ENCODE assay signal across 8 mouse cellular contexts in genomic region chr19:5963883-5964562, GRCm38 (mm10). TPM values are rescaled to one million over a fixed set of nuclear protein-coding genes. Genes with fewer than 3 reads are reported as not detected.
DNase-seq lines count a peak whose midpoint lies in the region; ATAC-seq and TF ChIP-seq lines count a peak whose summit lies in the region.

Gene Pola2 (minus strand): TSS chr19:5964202.

- no peak; the same call in 1 of the 2 replicates for TF ChIP-seq RAD21 in CH12.LX (IDR thresholded peaks at IDR 0.05; ENCODE audit: low read depth, low read length)

- H3K27ac ChIP-seq in CH12.LX (ENCODE audit: insufficient read depth, low read depth): peak within 1 kb of the TSS; percentile 74
- peak within 1 kb of the TSS; percentile 51; the same call in 1 of the 2 replicates for H3K27ac ChIP-seq in forebrain, embryonic 13.5 days
- peak within 1 kb of the TSS; percentile 75 for H3K27ac ChIP-seq in liver, postnatal 0 days (ENCODE audit: low read depth)
- peak within 1 kb of the TSS; percentile 69 for H3K27ac ChIP-seq in neural tube, embryonic 14.5 days (ENCODE audit: low read depth, low read length)

- intact Hi-C loops in heart, postnatal 10 days (cut with DNase I): loop anchor here (2.0 kb wide), 1 partner anchor 163 kb away; no protein-coding TSS in a partner anchor

- TF ChIP-seq CTCF in CH12.LX (conservative IDR thresholded peaks at IDR 0.05 in 1 of 2, IDR thresholded peaks at IDR 0.05 in 1 of 2; ENCODE audit: low read depth in 2 of 2, low read length in 2 of 2): peak in 1 of 2 experiments; percentile 43; a peak in 2 of 4 replicates
- TF ChIP-seq CTCF in liver, postnatal 0 days (IDR thresholded peaks at IDR 0.05; ENCODE audit: low read depth): peak; percentile 23; the same call in 1 of the 2 replicates

- peaks cover 3 to 36% of the 10 kb centered on the region in 2 experiments; a peak in 3 of 4 replicates for H3K4me1 ChIP-seq in CH12.LX (ENCODE audit: control insufficient read depth in 1 of 2, insufficient read depth in 2 of 2)
- peaks cover 31% of the 10 kb centered on the region for H3K4me1 ChIP-seq in forebrain, embryonic 13.5 days
- peaks cover 36% of the 10 kb centered on the region for H3K4me1 ChIP-seq in liver, postnatal 0 days (ENCODE audit: insufficient read depth)
- peaks cover 9% of the 10 kb centered on the region for H3K4me1 ChIP-seq in neural tube, embryonic 14.5 days (ENCODE audit: control insufficient read depth, insufficient read depth, low read length)

- peak within 1 kb of the TSS; percentile 93 for H3K4me2 ChIP-seq in CH12.LX (ENCODE audit: insufficient read depth, low read depth, poor library complexity, severe bottlenecking)
- H3K4me2 ChIP-seq in forebrain, embryonic 13.5 days: peak within 1 kb of the TSS; percentile 91
- H3K4me2 ChIP-seq in liver, postnatal 0 days (ENCODE audit: low read depth, low read length): peak within 1 kb of the TSS; percentile 89
- H3K4me2 ChIP-seq in neural tube, embryonic 14.5 days (ENCODE audit: low read depth, low read length): peak within 1 kb of the TSS; percentile 78

- peak; percentile 96 for TF ChIP-seq POLR2A in CH12.LX (IDR thresholded peaks at IDR 0.05; ENCODE audit: low read depth, low read length)

- under 1% methylated on average over 50 of the region's 50 CpGs for WGBS in forebrain, embryonic 13.5 days
- under 1% methylated on average over 50 of the region's 50 CpGs for WGBS in large intestine, adult 2 months
- WGBS in liver, postnatal 0 days (ENCODE audit: insufficient replicate concordance): under 1% methylated on average over 50 of the region's 50 CpGs
- WGBS in neural tube, embryonic 14.5 days: 0% methylated on average over 50 of the region's 50 CpGs

- H3K79me2 ChIP-seq in CH12.LX (replicated peaks; ENCODE audit: control insufficient read depth, extremely low read depth, insufficient read depth, poor library complexity, severe bottlenecking): peaks cover 35% of the 10 kb centered on the region

- H3K9me3 ChIP-seq in CH12.LX (replicated peaks; ENCODE audit: low read length): no peaks in the 10 kb centered on the region
- no peaks in the 10 kb centered on the region for H3K9me3 ChIP-seq in forebrain, embryonic 13.5 days (replicated peaks)
- H3K9me3 ChIP-seq in liver, postnatal 0 days (ENCODE audit: low read length): no peaks in the 10 kb centered on the region
- H3K9me3 ChIP-seq in neural tube, embryonic 14.5 days (ENCODE audit: control insufficient read depth, low read length): no peaks in the 10 kb centered on the region

- peak within 1 kb of the TSS; percentile 92 for H3K9ac ChIP-seq in CH12.LX (ENCODE audit: insufficient read depth, low read depth)
- H3K9ac ChIP-seq in forebrain, embryonic 13.5 days: peak within 1 kb of the TSS; percentile 82
- peak within 1 kb of the TSS; percentile 85 for H3K9ac ChIP-seq in liver, postnatal 0 days (replicated peaks)
- peak within 1 kb of the TSS; percentile 59 for H3K9ac ChIP-seq in neural tube, embryonic 14.5 days (replicated peaks; ENCODE audit: low read depth, low read length)

- peak; percentile 95 for ATAC-seq in forebrain, embryonic 13.5 days
- ATAC-seq in liver, postnatal 0 days: peak; percentile 81
- peak; percentile 91 for ATAC-seq in neural tube, embryonic 14.5 days (ENCODE audit: low read depth)

- DNase-seq in CH12.LX (ENCODE audit: extremely low read depth): peak; percentile 89
- DNase-seq in c-Kit-positive CD71-positive TER-119-negative erythroid progenitor cells, embryonic 14.5 days (ENCODE audit: low read depth): peak; percentile 83
- DNase-seq in heart, postnatal 10 days: peak; percentile 92
- DNase-seq in large intestine, adult 2 months (ENCODE audit: low read depth, low spot score): no peak
- DNase-seq in liver, postnatal 0 days: peak; percentile 91
- peak; percentile 94 for DNase-seq in testis, postnatal 10 days (ENCODE audit: low spot score)

- H3K4me3 ChIP-seq in CH12.LX (replicated peaks in 1 of 3; ENCODE audit: low read depth in 2 of 3, low read length in 2 of 3, poor library complexity in 1 of 3): peak within 1 kb of the TSS; percentile 67 to 79 (median 77)
- H3K4me3 ChIP-seq in forebrain, embryonic 13.5 days: peak within 1 kb of the TSS; percentile 72
- peak within 1 kb of the TSS; percentile 83 for H3K4me3 ChIP-seq in liver, postnatal 0 days (ENCODE audit: low read depth, low read length)
- peak within 1 kb of the TSS; percentile 58 for H3K4me3 ChIP-seq in neural tube, embryonic 14.5 days (ENCODE audit: low read depth, low read length)

- H3K27me3 ChIP-seq in CH12.LX (replicated peaks): no peaks in the 10 kb centered on the region
- H3K27me3 ChIP-seq in forebrain, embryonic 13.5 days: no peaks in the 10 kb centered on the region
- no peaks in the 10 kb centered on the region for H3K27me3 ChIP-seq in liver, postnatal 0 days (ENCODE audit: insufficient read depth, low read length)
- H3K27me3 ChIP-seq in neural tube, embryonic 14.5 days (ENCODE audit: control insufficient read depth, insufficient read depth, low read length): no peaks in the 10 kb centered on the region

- peaks cover 14 to 21% of the 10 kb centered on the region in 2 experiments for H3K36me3 ChIP-seq in CH12.LX (replicated peaks in 1 of 2; ENCODE audit: control insufficient read depth in 1 of 2, insufficient read depth in 1 of 2, low read length in 1 of 2)
- H3K36me3 ChIP-seq in forebrain, embryonic 13.5 days (ENCODE audit: poor library complexity, severe bottlenecking): peaks cover 15% of the 10 kb centered on the region
- peaks cover 12% of the 10 kb centered on the region for H3K36me3 ChIP-seq in liver, postnatal 0 days (replicated peaks; ENCODE audit: insufficient read depth, low read length)
- H3K36me3 ChIP-seq in neural tube, embryonic 14.5 days (ENCODE audit: control insufficient read depth, insufficient read depth, low read length): no peaks in the 10 kb centered on the region

- in situ Hi-C loops in CH12.LX (cut with MboI; ENCODE audit: low pct_ligation_motif_present, low pct_unique_long_range_greater_than_20kb, low sequenced_read_pairs): loop anchor here (5.0 to 10.0 kb wide), 4 partner anchors 42 to 161 kb away; partner anchors contain the start of genes Capn1, Cdc42ep2, Snx15 and Tm7sf2

- TF ChIP-seq EP300 in CH12.LX (IDR thresholded peaks at IDR 0.05; ENCODE audit: low read length): no peak
- TF ChIP-seq EP300 in liver, postnatal 0 days (IDR thresholded peaks at IDR 0.05; ENCODE audit: low read depth): no peak

- dilution Hi-C loops in CH12.LX (cut with MboI; ENCODE audit: extremely low pct_ligation_motif_present, extremely low pct_unique_long_range_greater_than_20kb, low sequenced_read_pairs): no loop called here

TF ChIP-seq in CH12.LX, 34 proteins besides CTCF, POLR2A, EP300 and RAD21 (continues in another document):
- TF ChIP-seq RCOR1 (conservative IDR thresholded peaks at IDR 0.05; ENCODE audit: low read depth, low read length): no peak
- peak; percentile 95 for TF ChIP-seq MXI1 (IDR thresholded peaks at IDR 0.05; ENCODE audit: low read depth, low read length)
- 0 out of 2 replicates have a peak, but pooled peaks have one; percentile 8 for TF ChIP-seq ETS1 (conservative IDR thresholded peaks at IDR 0.05; ENCODE audit: low read depth, low read length)
- TF ChIP-seq MYC (IDR thresholded peaks at IDR 0.05; ENCODE audit: low read depth, low read length): peak; percentile 92; the same call in 1 of the 2 replicates
- TF ChIP-seq ZNF384 (IDR thresholded peaks at IDR 0.05; ENCODE audit: low read depth, low read length): peak; percentile 67
- no peak; the same call in 1 of the 2 replicates for TF ChIP-seq SMC3 (IDR thresholded peaks at IDR 0.05; ENCODE audit: low read depth, low read length)
- TF ChIP-seq NRF1 (IDR thresholded peaks at IDR 0.05; ENCODE audit: low read depth, low read length): peak; percentile 100
- TF ChIP-seq NELFE (IDR thresholded peaks at IDR 0.05; ENCODE audit: low read depth, low read length): peak; percentile 98
- TF ChIP-seq CHD1 (IDR thresholded peaks at IDR 0.05; ENCODE audit: low read depth, low read length): no peak
- no peak for TF ChIP-seq ZKSCAN1 (IDR thresholded peaks at IDR 0.05; ENCODE audit: borderline replicate concordance, low read depth, low read length)
- peak; percentile 71 for TF ChIP-seq ELF1 (IDR thresholded peaks at IDR 0.05; ENCODE audit: low read depth, low read length)
- TF ChIP-seq KAT2A (IDR thresholded peaks at IDR 0.05; ENCODE audit: insufficient replicate concordance, low read length): peak; percentile 66; the same call in 1 of the 2 replicates
- peak; percentile 86 for TF ChIP-seq BHLHE40 (IDR thresholded peaks at IDR 0.05; ENCODE audit: low read depth, low read length)
- peak; percentile 55; the same call in 1 of the 2 replicates for TF ChIP-seq MAZ (IDR thresholded peaks at IDR 0.05; ENCODE audit: low read depth, low read length)
- peak; percentile 80; the same call in 1 of the 2 replicates for TF ChIP-seq ZMIZ1 (IDR thresholded peaks at IDR 0.05; ENCODE audit: low read depth, low read length)
- TF ChIP-seq MAFK (IDR thresholded peaks at IDR 0.05; ENCODE audit: insufficient replicate concordance, low read length): no peak
- TF ChIP-seq ZC3H11A (IDR thresholded peaks at IDR 0.05; ENCODE audit: low read depth, low read length): no peak
- no peak for TF ChIP-seq JUND (conservative IDR thresholded peaks at IDR 0.05; ENCODE audit: low read depth, low read length)
- TF ChIP-seq USF2 (conservative IDR thresholded peaks at IDR 0.05; ENCODE audit: low read depth, low read length): no peak
- no peak for TF ChIP-seq PAX5 (IDR thresholded peaks at IDR 0.05; ENCODE audit: low read length)
- TF ChIP-seq SIN3A (IDR thresholded peaks at IDR 0.05; ENCODE audit: low read length): peak; percentile 94
- peak; percentile 71 for TF ChIP-seq HCFC1 (IDR thresholded peaks at IDR 0.05; ENCODE audit: low read depth, low read length)
- peak; percentile 84 for TF ChIP-seq MAX (IDR thresholded peaks at IDR 0.05; ENCODE audit: low read length)
- peak; percentile 98 for TF ChIP-seq E2F4 (IDR thresholded peaks at IDR 0.05; ENCODE audit: insufficient replicate concordance, low read depth, low read length)
- TF ChIP-seq IRF4 (IDR thresholded peaks at IDR 0.05; ENCODE audit: low read depth, low read length): peak; percentile 43; the same call in 1 of the 2 replicates
- TF ChIP-seq UBTF (IDR thresholded peaks at IDR 0.05; ENCODE audit: low read depth, low read length): 0 out of 2 replicates have a peak, but pooled peaks have one; percentile 55

RNA-seq across cellular contexts. Expression of gene Pola2, which starts in this region (rescaled TPM):
- total RNA-seq in CH12.LX (2012; rRNA removed): 60.3 and 80.5 TPM in 2 replicates
- 66.1 and 71.7 TPM in 2 replicates for total RNA-seq in CH12.LX (2014; rRNA removed)
- 91.4 and 91.7 TPM in 2 replicates for polyA plus RNA-seq in CH12.LX (2012; ENCODE audit: insufficient read length, low read depth)
- polyA plus RNA-seq in forebrain, embryonic 13.5 days (2015; fragmentation: Nextera tagmentation; extraction: Ambion mirVana): 52.6 and 55.9 TPM in 2 replicates
- total RNA-seq in heart, postnatal 10 days (2021): 10 to 100 TPM; 21.1 TPM
- 44.6 and 56.0 TPM in 2 replicates for polyA plus RNA-seq in large intestine, adult 2 months (2012; rRNA removed)
- 19.2 and 21.5 TPM in 2 replicates for polyA plus RNA-seq in liver, postnatal 0 days (2015; fragmentation: Nextera tagmentation; extraction: Ambion mirVana)
- 18.0 and 21.6 TPM in 2 replicates for polyA plus RNA-seq in neural tube, embryonic 14.5 days (2014; fragmentation: Nextera tagmentation; extraction: Ambion mirVana)
